Mouse (Mus musculus): ENCODE results near the gene Olfr1121.
"Not testable (repeated sequence)": the region's sequence is repeated elsewhere in the genome, so short reads cannot be mapped to it uniquely, and the experiment has no call there.

The Olfr1121 gene

GRCm38 (mm10) chr2:87369595-87369994 is at the start of gene Olfr1121:
Olfr1121 (plus strand) TSS chr2:87369895.
- DNase-seq = no peak

GRCm38 (mm10) chr2:87354515-87354914 is 15.2 kb upstream of the Olfr1121 start, which contains the start of gene Olfr1120:
Olfr1120 (plus strand) TSS chr2:87354815.
- DNase-seq = no peak

GRCm38 (mm10) chr2:87360121-87360520 is 9.6 kb upstream of the Olfr1121 start:
- not testable (repeated sequence) for DNase-seq

- DNase-seq = no peak
Observed at GRCm38 (mm10) chr2:87371726-87372125, 2.0 kb downstream of the Olfr1121 start.

- no peak for DNase-seq
Observed at GRCm38 (mm10) chr2:87383935-87384334, 14.2 kb downstream of the Olfr1121 start.

GRCm38 (mm10) chr2:87385549-87385948 is 15.9 kb downstream of the Olfr1121 start, which contains the start of gene Olfr1122:
Olfr1122 (plus strand) TSS chr2:87385849.
- no peak for DNase-seq

GRCm38 (mm10) chr2:87393605-87394004 is 23.9 kb downstream of the Olfr1121 start:
- not testable (repeated sequence) for DNase-seq

- DNase-seq = not testable (repeated sequence)
Observed at GRCm38 (mm10) chr2:87394686-87395085, 25.0 kb downstream of the Olfr1121 start.

GRCm38 (mm10) chr2:87416335-87416734 is 46.6 kb downstream of the Olfr1121 start, which contains the start of gene Olfr1123:
Olfr1123 (plus strand) TSS chr2:87416635.
- DNase-seq = no peak
